Comparison of ENCODE assay signal across 27 mouse cellular contexts in the genomic region with DNA sequence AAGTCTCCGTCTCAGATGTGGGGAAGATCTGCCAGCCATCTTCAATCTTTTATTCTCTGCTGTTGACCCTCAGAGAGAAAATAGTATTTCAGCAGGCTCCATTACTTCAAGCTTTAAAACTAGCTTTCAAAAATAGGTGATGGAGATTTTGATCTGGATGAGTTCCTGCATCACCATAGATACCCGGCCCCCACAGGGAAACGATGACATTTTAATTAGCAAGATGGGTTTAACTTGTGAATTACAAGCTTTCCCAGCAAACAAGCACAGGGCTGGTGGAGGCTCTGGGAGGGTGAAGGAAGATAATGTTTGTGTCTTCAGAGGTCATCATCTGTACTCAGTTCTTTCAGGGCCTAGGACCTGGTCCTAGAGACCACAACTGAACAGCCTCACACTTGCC. TPM values are rescaled to one million over a fixed set of nuclear protein-coding genes. Genes with fewer than 3 reads are reported as not detected.
DNase-seq lines count a peak whose midpoint lies in the region; ATAC-seq lines count a peak whose summit lies in the region.
"Had no signal": no experiment of that assay in that cellular context is flagged by ENCODE, and none has a peak within 500 bp of the region (broad histone marks: within the 10 kb centered on the region; RNA-seq: fewer than 3 reads in every experiment).

No protein-coding gene starts in this region.

- ATAC-seq in frontal cortex, adult (ENCODE audit: low TSS enrichment) = peak; percentile 89
- ATAC-seq: forebrain, embryonic 14.5 days; intestine, postnatal 0 days; midbrain, embryonic 15.5 days had no signal

- no peak for DNase-seq in frontal cortex, postnatal 10 days (ENCODE audit: low spot score in 2 of 2)
- peak; percentile 27 to 46 for DNase-seq in right cerebral cortex, adult 2 months (ENCODE audit: low spot score in 2 of 2)
- DNase-seq in right cerebral cortex, postnatal 36 days (ENCODE audit: low spot score in 2 of 2) = no peak
- peak; percentile 21 to 23 for DNase-seq in layer of hippocampus, adult 8-10 months (ENCODE audit: low spot score in 2 of 2)
- no peak for DNase-seq in ovary, postnatal 36 days (ENCODE audit: low spot score)
- DNase-seq in heart, postnatal 14 days = no peak
- DNase-seq: adrenal gland, adult 8-10 months; cerebellum, adult 11-12 months; cerebellum, adult 9-11 months; embryo, embryonic 11 days; gastrocnemius, adult 2 months; heart, adult 2 months; kidney, adult 9 months; kidney, postnatal 10 days; liver; lung, embryonic 14.5 days; lung, postnatal 14 days; right cerebral cortex, postnatal 25 days; thymus, postnatal 14 days had no signal

- intact Hi-C loops in heart, postnatal 14 days (cut with DNase I) = no loop called here

RNA-seq across cellular contexts. Expression of a gene that starts 59.9 kb away (rescaled TPM):
- 10 to 100 TPM; 70.4 to 84.7 (median 75.1) TPM for total RNA-seq in layer of hippocampus, adult 8-10 months (2022)
- 10 to 100 TPM; 13.5 to 16.3 TPM for total RNA-seq in heart, postnatal 14 days (2021)
- total RNA-seq: CH12.LX; gastrocnemius, adult 2 months; gastrocnemius, postnatal 4 days; hematopoietic stem cell, adult 5-6 weeks; neutrophil, adult 5-6 weeks had no signal

Comparison
In these comparisons a context has a peak if more than half of its experiments do, and no peak if none do; other contexts are left out.
1. DNase-seq: peak in right cerebral cortex, adult 2 months (2 of 2) and layer of hippocampus, adult 8-10 months (2 of 2); none in frontal cortex, postnatal 10 days (0 of 2), right cerebral cortex, postnatal 36 days (0 of 2), ovary, postnatal 36 days (single experiment) and heart, postnatal 14 days (0 of 2).
2. RNA of a gene that starts 59.9 kb away (total RNA-seq): 70.4 to 84.7 TPM in layer of hippocampus, adult 8-10 months; 13.5 to 16.3 TPM in heart, postnatal 14 days; every median in the first group is over 4 times any median in the second.